Mouse (Mus musculus) myocyte (in vitro differentiated cells): ENCODE data around the gene Pfkfb3.

Experiments
- CEBPB ChIP-seq: IDR thresholded peaks from 2 replicates; pipeline ENCODE4 v1.6.1; 2011; ENCODE audit warnings: mild to moderate bottlenecking, moderate library complexity; ENCODE audit not compliant: poor library complexity, insufficient read depth, severe bottlenecking
- E2F4 ChIP-seq: IDR thresholded peaks from one replicate; pipeline ENCODE4 v1.6.1; 2011; ENCODE audit warnings: mild to moderate bottlenecking, control low read depth, moderate library complexity; ENCODE audit not compliant: insufficient read depth
- MAX ChIP-seq: IDR thresholded peaks from one replicate; pipeline ENCODE4 v1.6.1; 2011; ENCODE audit warnings: low read depth, mild to moderate bottlenecking, control low read depth
- MYOD1 ChIP-seq, 3 experiments: IDR thresholded peaks; one replicate each; pipeline ENCODE4 v1.6.1; 2011; ENCODE audit warnings: control low read depth in 2 of 3, low read depth in 2 of 3, mild to moderate bottlenecking in 2 of 3, moderate library complexity in 1 of 3; ENCODE audit not compliant: insufficient read length in 2 of 3, control insufficient read depth in 1 of 3
- MYOG ChIP-seq, 3 experiments: IDR thresholded peaks; one replicate each; pipeline ENCODE4 v1.6.1; 2011; ENCODE audit warnings: control low read depth in 2 of 3, low read depth in 2 of 3, mild to moderate bottlenecking in 2 of 3; ENCODE audit not compliant: insufficient read length in 2 of 3, control insufficient read depth in 1 of 3, insufficient read depth in 1 of 3
- POLR2A ChIP-seq: IDR thresholded peaks from one replicate; pipeline ENCODE4 v1.6.1; 2011; ENCODE audit warnings: low read depth, mild to moderate bottlenecking, control low read depth, moderate library complexity; ENCODE audit not compliant: insufficient read length
- POLR2AphosphoS2 ChIP-seq: IDR thresholded peaks from one replicate; pipeline ENCODE4 v1.6.1; 2011; ENCODE audit warnings: low read depth, control low read depth; ENCODE audit not compliant: insufficient read length
- REST ChIP-seq: IDR thresholded peaks from one replicate; pipeline ENCODE4 v1.6.1; 2011; ENCODE audit warnings: mild to moderate bottlenecking, control low read depth, moderate library complexity; ENCODE audit not compliant: insufficient read depth, insufficient read length
- SRF ChIP-seq: IDR thresholded peaks from one replicate; pipeline ENCODE4 v1.6.1; 2011; ENCODE audit warnings: low read depth; ENCODE audit not compliant: control insufficient read depth, insufficient read length
- TCF12 ChIP-seq: IDR thresholded peaks from one replicate; pipeline ENCODE4 v1.6.1; 2011; ENCODE audit warnings: mild to moderate bottlenecking, control low read depth; ENCODE audit not compliant: poor library complexity, insufficient read depth, severe bottlenecking
- USF1 ChIP-seq: IDR thresholded peaks from one replicate; pipeline ENCODE4 v1.6.1; 2011; ENCODE audit warnings: low read depth, mild to moderate bottlenecking, control low read depth, moderate library complexity

GRCm38 (mm10) chr2:11566241-11566640 is 12.4 kb upstream of the Pfkfb3 start:
- TF ChIP-seq POLR2A (no peak), CEBPB (no peak), MYOG (IDR thresholded peaks at IDR 0.05; ENCODE audit: control insufficient read depth in 1 of 3, insufficient read depth in 1 of 3, insufficient read length in 2 of 3, low read depth in 2 of 3) (no peak), MAX (no peak), USF1 (no peak), MYOD1 (IDR thresholded peaks at IDR 0.05; ENCODE audit: control insufficient read depth in 1 of 3, insufficient read length in 2 of 3, low read depth in 2 of 3) (no peak), POLR2AphosphoS2 (no peak), E2F4 (no peak), TCF12 (no peak), SRF (no peak), REST (no peak)
